Mouse (Mus musculus): ENCODE results near the gene Atp13a1. TPM values are rescaled to one million over a fixed set of nuclear protein-coding genes. Genes with fewer than 3 reads are reported as not detected.
A peak's percentile ranks its signal among the peaks of the same experiment; 100 is the strongest.

The Atp13a1 gene
- total and polyA plus RNA-seq, 2 experiments from 2014 or later: 39.6 to 74.4 TPM

DNA sequence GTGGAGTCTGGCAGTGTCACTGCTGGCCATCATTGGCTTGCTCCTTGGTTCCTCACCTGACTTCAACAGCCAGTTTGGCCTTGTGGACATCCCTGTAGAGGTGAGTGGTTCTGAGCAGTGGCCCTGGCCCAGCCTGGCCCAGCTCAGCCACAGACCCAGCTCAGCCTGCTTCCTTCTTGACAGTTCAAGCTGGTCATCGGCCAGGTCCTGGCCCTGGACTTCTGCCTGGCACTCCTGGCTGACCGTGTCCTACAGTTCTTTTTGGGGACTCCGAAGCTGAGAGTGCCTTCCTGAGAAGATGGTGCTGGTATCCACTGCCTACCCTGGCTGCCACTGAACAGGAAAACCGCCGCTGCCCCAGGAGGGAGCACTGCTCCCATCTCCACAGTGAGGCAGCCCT is 16.3 kb downstream of the Atp13a1 start:
- no peak overlapping the region for H3K9ac ChIP-seq
- H3K36me3 ChIP-seq (ENCODE audit: insufficient read depth): peaks cover 71% of the 10 kb centered on the region
- H3K4me2 ChIP-seq (ENCODE audit: low read depth): no peak overlapping the region
- TF ChIP-seq CTCF (IDR thresholded peaks at IDR 0.05; ENCODE audit: low read depth): no peak
- DNase-seq (no peak), ATAC-seq (no peak)
- 95% methylated on average over 5 of the region's 5 CpGs for WGBS
- H3K4me3 ChIP-seq (ENCODE audit: low read depth, low read length): no peak overlapping the region
- H3K27ac ChIP-seq (ENCODE audit: low read depth, low read length): no peak overlapping the region
- H3K27me3 ChIP-seq (ENCODE audit: insufficient read depth, low read length): no peaks in the 10 kb centered on the region
- 0 out of 2 replicates have a peak, but pooled peaks cover 6% of the 10 kb centered on the region for H3K4me1 ChIP-seq (ENCODE audit: insufficient read depth)
- H3K9me3 ChIP-seq (ENCODE audit: low read length): no peaks in the 10 kb centered on the region

DNA sequence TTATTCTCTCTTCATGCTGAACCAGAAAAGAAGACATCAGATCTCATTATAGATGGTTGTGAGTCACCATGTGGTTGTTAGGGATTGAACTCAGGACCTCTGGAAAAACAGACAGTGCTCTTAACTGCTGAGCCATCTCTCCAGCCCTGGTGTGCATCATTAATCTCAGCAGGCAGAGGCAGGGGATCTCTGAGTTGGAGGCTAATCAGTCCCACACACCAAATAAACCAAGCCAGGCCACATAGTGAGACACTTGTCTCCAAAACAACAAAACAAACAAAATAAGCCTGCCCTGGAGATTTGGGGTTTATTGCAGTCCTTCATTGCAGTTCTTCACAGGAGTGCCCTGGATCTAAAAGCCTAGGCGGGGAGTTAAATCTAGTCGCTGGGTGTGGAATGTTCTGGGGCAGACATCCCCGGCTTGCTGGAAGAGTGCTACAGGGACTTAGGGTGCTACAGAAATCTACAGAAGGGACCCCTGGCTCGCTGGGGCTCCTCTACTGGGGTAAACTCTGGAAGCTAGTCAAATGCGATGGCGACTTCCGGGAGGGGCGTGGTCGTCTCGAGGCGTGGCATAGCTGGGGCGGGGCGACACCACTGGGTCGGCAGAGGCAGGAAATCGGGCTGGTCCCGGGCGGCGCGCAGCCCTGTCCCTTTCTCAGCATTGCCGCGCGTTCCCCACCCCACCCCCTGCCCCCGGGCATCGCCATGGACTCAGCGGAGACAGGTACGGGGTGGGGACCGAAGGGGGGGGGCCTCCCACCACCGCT is 17.3 kb downstream of the Atp13a1 start, which contains the start of gene Gmip:
TSS of gene Gmip (plus strand) at position 586 of the 770 bp plus-strand sequence.
- Histone ChIP-seq H3K36me3 (ENCODE audit: insufficient read depth) (peaks cover 61% of the 10 kb centered on the region), H3K27me3 (ENCODE audit: insufficient read depth, low read length) (no peaks in the 10 kb centered on the region), H3K4me1 (ENCODE audit: insufficient read depth) (0 out of 2 replicates have a peak, but pooled peaks cover 6% of the 10 kb centered on the region), H3K9ac (peak within 1 kb of the TSS; percentile 87), H3K9me3 (ENCODE audit: low read length) (no peaks in the 10 kb centered on the region), H3K4me3 (ENCODE audit: low read depth, low read length) (peak within 1 kb of the TSS; percentile 65), H3K4me2 (ENCODE audit: low read depth) (peak within 1 kb of the TSS; percentile 75), H3K27ac (ENCODE audit: low read depth, low read length) (peak within 1 kb of the TSS; percentile 79)
- no peak for TF ChIP-seq CTCF (IDR thresholded peaks at IDR 0.05; ENCODE audit: low read depth)
- WGBS: 8% methylated on average over 24 of the region's 28 CpGs
- DNase-seq: peak; percentile 73
- peak; percentile 72 for ATAC-seq

DNA sequence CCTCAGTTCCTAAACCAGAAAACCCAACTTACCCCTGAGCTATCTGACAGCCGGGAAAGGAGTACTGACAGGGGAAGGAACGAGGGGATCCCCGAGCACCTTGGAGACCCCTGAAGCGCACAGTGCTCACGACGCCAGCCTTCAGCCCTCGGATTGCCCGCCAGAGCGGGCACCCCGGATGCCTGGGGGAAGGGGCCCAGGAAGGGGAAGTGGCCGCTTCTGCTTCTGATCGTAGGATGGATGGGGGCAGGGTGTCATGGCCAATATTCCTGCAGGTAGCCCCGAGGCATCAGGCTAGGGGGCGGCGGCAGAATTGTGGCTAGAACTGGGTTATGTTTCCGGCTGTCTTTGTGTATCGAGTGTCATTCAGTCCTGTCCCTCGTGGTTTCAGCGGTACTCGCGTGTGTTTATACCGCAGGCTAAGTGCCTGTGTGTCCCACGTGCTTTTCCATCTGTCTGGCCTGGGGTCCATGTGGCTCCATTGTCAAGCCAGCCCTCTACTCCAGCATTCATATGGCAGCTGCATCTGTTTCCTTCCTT is 18.0 kb downstream of the Atp13a1 start:
- 3% methylated on average over 23 of the region's 23 CpGs for WGBS
- ATAC-seq (peak; percentile 81), DNase-seq (peak; percentile 77)
- H3K27me3 ChIP-seq (ENCODE audit: insufficient read depth, low read length): no peaks in the 10 kb centered on the region
- peak overlapping the region; percentile 65 for H3K4me3 ChIP-seq (ENCODE audit: low read depth, low read length)
- peak overlapping the region; percentile 87 for H3K9ac ChIP-seq
- H3K9me3 ChIP-seq (ENCODE audit: low read length): no peaks in the 10 kb centered on the region
- H3K4me1 ChIP-seq (ENCODE audit: insufficient read depth): 0 out of 2 replicates have a peak, but pooled peaks cover 6% of the 10 kb centered on the region
- peak overlapping the region; percentile 75 for H3K4me2 ChIP-seq (ENCODE audit: low read depth)
- H3K27ac ChIP-seq (ENCODE audit: low read depth, low read length): peak overlapping the region; percentile 79
- no peak; the same call in 1 of the 2 replicates for TF ChIP-seq CTCF (IDR thresholded peaks at IDR 0.05; ENCODE audit: low read depth)
- peaks cover 61% of the 10 kb centered on the region for H3K36me3 ChIP-seq (ENCODE audit: insufficient read depth)

DNA sequence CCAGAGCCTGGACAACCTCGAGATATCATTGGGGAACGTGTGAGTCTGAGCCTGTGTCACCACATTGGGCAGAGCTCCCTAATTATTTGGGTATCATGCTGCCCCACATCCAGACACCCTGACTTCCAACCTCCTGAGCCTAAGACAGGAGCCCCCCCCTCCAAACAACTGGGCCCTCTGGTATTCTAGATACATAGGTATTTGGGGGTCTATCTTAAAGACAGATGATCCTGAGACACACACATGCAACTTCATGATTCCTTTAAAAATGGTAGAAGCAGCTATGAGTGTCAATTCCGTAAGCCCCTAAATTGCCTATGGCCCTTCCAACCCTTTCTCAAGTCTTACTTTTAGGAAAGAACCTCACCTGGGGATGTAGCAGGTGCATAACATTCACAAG is 18.9 kb downstream of the Atp13a1 start:
- peaks cover 61% of the 10 kb centered on the region for H3K36me3 ChIP-seq (ENCODE audit: insufficient read depth)
- 0 out of 2 replicates have a peak overlapping the region, but pooled peaks have one; percentile 15 for H3K27ac ChIP-seq (ENCODE audit: low read depth, low read length)
- DNase-seq (no peak), ATAC-seq (no peak)
- TF ChIP-seq CTCF (IDR thresholded peaks at IDR 0.05; ENCODE audit: low read depth): no peak
- H3K9me3 ChIP-seq (ENCODE audit: low read length): no peaks in the 10 kb centered on the region
- H3K9ac ChIP-seq: no peak overlapping the region
- H3K4me3 ChIP-seq (ENCODE audit: low read depth, low read length): peak overlapping the region; percentile 65; the same call in 1 of the 2 replicates
- H3K27me3 ChIP-seq (ENCODE audit: insufficient read depth, low read length): no peaks in the 10 kb centered on the region
- peak overlapping the region; percentile 75 for H3K4me2 ChIP-seq (ENCODE audit: low read depth)
- 72% methylated on average over 3 of the region's 3 CpGs for WGBS
- H3K4me1 ChIP-seq (ENCODE audit: insufficient read depth): 0 out of 2 replicates have a peak, but pooled peaks cover 6% of the 10 kb centered on the region

DNA sequence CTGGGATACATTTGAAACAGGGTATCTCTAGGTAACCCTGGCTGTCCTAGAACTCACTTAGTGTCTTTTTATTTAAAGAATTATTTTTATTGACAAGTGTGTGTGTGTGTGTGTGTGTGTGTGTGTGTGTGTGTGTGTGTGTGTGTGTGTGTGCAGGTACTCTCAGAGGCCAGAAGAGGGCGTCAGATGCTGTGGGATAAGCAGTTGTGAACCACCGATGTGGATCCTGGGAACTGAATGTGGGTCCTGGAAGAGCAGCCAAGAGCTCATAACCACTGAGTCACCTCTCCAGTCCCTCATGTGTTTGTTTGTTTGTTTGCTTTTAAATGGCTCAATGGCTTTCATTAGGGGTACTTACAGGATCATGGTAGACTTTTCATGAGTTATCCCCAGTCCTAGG is 23.9 kb downstream of the Atp13a1 start:
- TF ChIP-seq CTCF (IDR thresholded peaks at IDR 0.05; ENCODE audit: low read depth): no peak
- Histone ChIP-seq H3K4me3 (ENCODE audit: low read depth, low read length) (no peak overlapping the region), H3K4me1 (ENCODE audit: insufficient read depth) (0 out of 2 replicates have a peak, but pooled peaks cover 2% of the 10 kb centered on the region), H3K27me3 (ENCODE audit: insufficient read depth, low read length) (no peaks in the 10 kb centered on the region), H3K27ac (ENCODE audit: low read depth, low read length) (no peak overlapping the region), H3K4me2 (ENCODE audit: low read depth) (no peak overlapping the region), H3K9me3 (ENCODE audit: low read length) (no peaks in the 10 kb centered on the region), H3K36me3 (ENCODE audit: insufficient read depth) (peaks cover 60% of the 10 kb centered on the region), H3K9ac (no peak overlapping the region)
- ATAC-seq (no peak), DNase-seq (no peak)
- WGBS: 94% methylated on average over 2 of the region's 2 CpGs

DNA sequence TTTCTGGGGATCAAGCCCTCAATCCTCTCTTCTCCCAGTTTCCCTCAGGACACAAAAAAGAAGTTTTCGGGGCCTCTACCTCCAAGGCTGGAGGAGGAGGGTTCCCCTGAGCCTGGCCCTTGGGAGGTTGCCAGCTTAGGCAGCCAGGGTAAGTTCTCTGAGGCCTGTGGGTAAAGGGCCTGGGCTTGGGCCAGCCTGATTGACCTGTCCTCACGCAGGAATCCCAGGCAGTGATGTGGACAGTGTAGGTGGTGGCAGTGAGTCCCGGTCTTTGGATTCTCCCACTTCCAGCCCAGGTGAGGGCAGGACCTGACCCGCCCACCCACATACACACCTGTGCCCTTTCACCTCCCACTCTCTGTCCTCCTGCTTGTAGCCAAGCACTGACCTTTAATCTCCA is 24.4 kb downstream of the Atp13a1 start:
- ATAC-seq (no peak), DNase-seq (no peak)
- H3K9me3 ChIP-seq (ENCODE audit: low read length): no peaks in the 10 kb centered on the region
- H3K36me3 ChIP-seq (ENCODE audit: insufficient read depth): peaks cover 60% of the 10 kb centered on the region
- WGBS: 94% methylated on average over 4 of the region's 4 CpGs
- no peak overlapping the region for H3K9ac ChIP-seq
- H3K27me3 ChIP-seq (ENCODE audit: insufficient read depth, low read length): no peaks in the 10 kb centered on the region
- no peaks in the 10 kb centered on the region for H3K4me1 ChIP-seq (ENCODE audit: insufficient read depth)
- no peak overlapping the region for H3K4me3 ChIP-seq (ENCODE audit: low read depth, low read length)
- no peak for TF ChIP-seq CTCF (IDR thresholded peaks at IDR 0.05; ENCODE audit: low read depth)
- H3K4me2 ChIP-seq (ENCODE audit: low read depth): no peak overlapping the region
- no peak overlapping the region for H3K27ac ChIP-seq (ENCODE audit: low read depth, low read length)

DNA sequence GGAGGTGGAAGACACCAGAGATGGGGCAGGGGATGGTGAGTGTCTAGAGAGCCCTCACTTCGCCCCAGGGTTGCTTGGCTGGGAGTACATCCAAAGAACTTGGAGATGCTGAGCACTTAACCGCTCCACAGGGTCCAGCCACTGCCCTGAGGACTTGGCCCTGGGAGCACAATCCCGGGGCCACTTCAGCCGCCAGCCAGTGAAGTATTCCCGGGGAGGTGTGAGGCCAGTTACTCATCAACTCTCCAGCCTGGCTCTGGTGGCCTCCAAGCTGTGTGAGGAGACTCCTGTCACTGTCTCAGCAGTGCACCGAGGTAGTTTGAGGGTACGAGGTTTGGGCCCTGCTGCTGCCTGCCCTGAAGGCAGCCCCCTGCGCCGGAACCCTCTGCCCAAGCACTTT is 29.5 kb downstream of the Atp13a1 start:
- Histone ChIP-seq H3K27me3 (ENCODE audit: insufficient read depth, low read length) (no peaks in the 10 kb centered on the region), H3K27ac (ENCODE audit: low read depth, low read length) (no peak overlapping the region), H3K9me3 (ENCODE audit: low read length) (no peaks in the 10 kb centered on the region), H3K4me1 (ENCODE audit: insufficient read depth) (peaks cover 22% of the 10 kb centered on the region), H3K9ac (no peak overlapping the region), H3K4me2 (ENCODE audit: low read depth) (no peak overlapping the region), H3K36me3 (ENCODE audit: insufficient read depth) (peaks cover 30% of the 10 kb centered on the region), H3K4me3 (ENCODE audit: low read depth, low read length) (no peak overlapping the region)
- TF ChIP-seq CTCF (IDR thresholded peaks at IDR 0.05; ENCODE audit: low read depth): no peak
- DNase-seq (no peak), ATAC-seq (no peak)
- 89% methylated on average over 9 of the region's 9 CpGs for WGBS
